Mouse (Mus musculus): ENCODE data around the gene Armh3. TPM values are rescaled to one million over a fixed set of nuclear protein-coding genes. Genes with fewer than 3 reads are reported as not detected.

The Armh3 gene
- polyA plus RNA-seq, 1 experiment from 2014 or later, result 22.1 TPM

DNA sequence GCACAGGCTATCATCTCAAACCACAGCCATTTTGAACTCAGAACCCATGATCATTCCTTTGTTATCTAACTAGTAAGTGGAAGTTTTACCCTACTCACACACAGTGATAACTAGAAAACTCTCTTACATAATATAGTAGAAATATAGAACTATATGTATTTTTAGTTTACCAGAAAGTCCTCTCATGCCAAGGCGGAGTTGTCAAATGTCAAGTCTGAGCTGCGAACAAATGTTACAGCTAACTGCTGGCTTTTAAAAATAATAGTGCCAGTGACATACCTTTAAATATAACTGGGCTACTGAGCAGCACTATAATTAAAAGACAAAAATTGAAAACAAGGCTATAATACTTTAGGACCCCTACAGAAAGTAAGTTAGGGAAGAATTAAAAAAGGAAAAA is 51.0 kb downstream of the Armh3 start:
- no peak overlapping the region for H3K9ac ChIP-seq
- no peak overlapping the region for H3K27ac ChIP-seq
- peaks cover 56% of the 10 kb centered on the region for H3K36me3 ChIP-seq
- H3K4me3 ChIP-seq, result no peak overlapping the region
- no peaks in the 10 kb centered on the region for H3K27me3 ChIP-seq
- H3K4me2 ChIP-seq (replicated peaks), result no peak overlapping the region
- no peak for ATAC-seq (ENCODE audit: low FRiP score, low read depth)
- H3K9me3 ChIP-seq, result no peaks in the 10 kb centered on the region
- H3K4me1 ChIP-seq, result no peaks in the 10 kb centered on the region
- 95% methylated on average over 2 of the region's 2 CpGs for WGBS

DNA sequence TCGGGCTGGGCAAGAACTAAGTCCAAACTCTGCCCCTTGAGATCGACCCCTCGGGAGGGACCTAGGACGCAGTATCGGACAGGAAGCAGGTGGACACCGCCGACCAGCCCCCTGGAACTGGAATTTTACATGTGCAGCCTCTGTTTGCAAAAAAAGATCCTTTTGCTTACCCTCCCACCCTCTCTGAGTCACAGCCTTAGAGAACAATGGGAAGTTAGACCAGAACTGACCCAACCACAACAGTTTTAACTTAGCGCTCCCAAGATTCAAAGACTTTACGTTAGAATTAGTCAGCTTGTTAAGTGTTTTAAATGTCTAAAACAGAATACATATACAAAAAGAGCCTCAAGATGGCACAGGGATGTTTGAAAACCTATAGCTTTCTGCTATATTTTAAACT is 51.7 kb downstream of the Armh3 start:
- Histone ChIP-seq H3K9me3 (no peaks in the 10 kb centered on the region), H3K27ac (no peak overlapping the region), H3K9ac (no peak overlapping the region), H3K4me1 (no peaks in the 10 kb centered on the region), H3K4me3 (no peak overlapping the region), H3K4me2 (replicated peaks) (no peak overlapping the region), H3K27me3 (no peaks in the 10 kb centered on the region), H3K36me3 (peaks cover 61% of the 10 kb centered on the region)
- 93% methylated on average over 9 of the region's 9 CpGs for WGBS
- no peak for ATAC-seq (ENCODE audit: low FRiP score, low read depth)

DNA sequence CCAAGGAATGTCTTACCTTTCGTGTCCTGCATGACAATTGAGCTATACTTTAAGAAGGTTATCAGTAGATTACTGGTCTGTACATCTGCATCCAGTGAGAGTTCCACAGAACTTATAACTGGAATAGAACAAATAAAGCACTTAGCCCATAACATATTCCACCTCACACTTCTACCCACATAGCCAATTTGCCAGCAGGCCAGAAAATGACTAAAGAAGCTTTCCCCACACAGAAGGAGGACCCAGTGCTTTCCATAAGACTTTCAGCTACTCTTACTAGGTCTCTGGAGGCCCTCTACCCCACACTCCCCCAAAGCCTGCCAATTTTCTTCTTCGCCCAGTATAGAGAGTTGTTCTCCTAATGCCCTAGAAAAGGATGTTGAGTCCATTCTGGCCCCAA is 52.3 kb downstream of the Armh3 start:
- H3K27me3 ChIP-seq, result no peaks in the 10 kb centered on the region
- H3K27ac ChIP-seq, result no peak overlapping the region
- H3K4me1 ChIP-seq, result no peaks in the 10 kb centered on the region
- H3K9ac ChIP-seq, result no peak overlapping the region
- H3K9me3 ChIP-seq, result no peaks in the 10 kb centered on the region
- 92% methylated on average over 2 of the region's 2 CpGs for WGBS
- H3K4me3 ChIP-seq, result no peak overlapping the region
- no peak overlapping the region for H3K4me2 ChIP-seq (replicated peaks)
- H3K36me3 ChIP-seq, result peaks cover 61% of the 10 kb centered on the region
- no peak for ATAC-seq (ENCODE audit: low FRiP score, low read depth)

DNA sequence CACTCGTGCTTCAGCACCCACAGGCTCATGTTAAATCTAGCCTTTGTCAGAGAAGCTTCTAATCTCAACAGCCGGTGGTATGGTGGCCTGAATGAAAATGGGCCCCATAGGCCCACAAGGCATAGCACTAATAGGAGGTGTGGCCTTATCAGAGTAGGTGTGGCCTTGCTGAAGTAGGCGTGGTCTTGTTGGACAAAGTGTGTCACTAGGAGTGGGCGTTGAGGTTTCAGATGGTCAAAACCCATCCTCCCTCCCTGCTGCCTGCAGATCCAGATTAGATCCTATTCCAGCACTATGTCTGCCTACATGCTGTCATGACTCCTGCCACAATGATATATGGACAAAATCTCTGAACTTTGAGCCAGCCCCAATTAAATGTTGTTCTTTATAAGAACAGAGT is 54.5 kb downstream of the Armh3 start:
- H3K27ac ChIP-seq, result no peak overlapping the region
- 82% methylated on average over 4 of the region's 4 CpGs for WGBS
- no peak overlapping the region for H3K9ac ChIP-seq
- H3K9me3 ChIP-seq, result no peaks in the 10 kb centered on the region
- H3K4me2 ChIP-seq (replicated peaks), result no peak overlapping the region
- H3K4me1 ChIP-seq, result no peaks in the 10 kb centered on the region
- ATAC-seq (ENCODE audit: low FRiP score, low read depth), result no peak
- no peak overlapping the region for H3K4me3 ChIP-seq
- H3K27me3 ChIP-seq, result no peaks in the 10 kb centered on the region
- H3K36me3 ChIP-seq, result peaks cover 64% of the 10 kb centered on the region

DNA sequence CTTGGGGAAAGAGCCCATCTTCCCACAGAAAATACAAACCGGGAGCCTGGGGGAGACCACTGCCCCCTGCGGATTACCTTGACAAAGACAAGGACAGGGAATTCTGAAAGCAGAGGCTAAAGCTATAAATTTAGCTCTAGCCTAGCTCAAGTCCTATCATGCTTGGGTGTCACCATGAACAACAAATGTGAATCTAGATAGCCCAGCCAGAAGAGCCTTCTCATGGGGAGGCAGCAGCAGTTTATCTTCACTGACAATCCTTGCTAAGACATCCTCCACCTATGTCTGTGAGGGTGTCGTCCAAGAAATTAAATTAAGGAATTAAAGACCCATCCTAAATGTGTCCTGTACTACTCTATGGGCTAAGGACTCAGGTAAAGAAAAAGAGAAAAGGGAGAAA is 60.2 kb downstream of the Armh3 start:
- peaks cover 52% of the 10 kb centered on the region for H3K36me3 ChIP-seq
- no peak for ATAC-seq (ENCODE audit: low FRiP score, low read depth)
- no peak overlapping the region for H3K9ac ChIP-seq
- H3K27ac ChIP-seq, result no peak overlapping the region
- H3K27me3 ChIP-seq, result no peaks in the 10 kb centered on the region
- WGBS, result 37% methylated on average over 3 of the region's 3 CpGs
- no peak overlapping the region for H3K4me2 ChIP-seq (replicated peaks)
- no peaks in the 10 kb centered on the region for H3K9me3 ChIP-seq
- peaks cover 6% of the 10 kb centered on the region; the same call in 1 of the 2 replicates for H3K4me1 ChIP-seq
- H3K4me3 ChIP-seq, result no peak overlapping the region

DNA sequence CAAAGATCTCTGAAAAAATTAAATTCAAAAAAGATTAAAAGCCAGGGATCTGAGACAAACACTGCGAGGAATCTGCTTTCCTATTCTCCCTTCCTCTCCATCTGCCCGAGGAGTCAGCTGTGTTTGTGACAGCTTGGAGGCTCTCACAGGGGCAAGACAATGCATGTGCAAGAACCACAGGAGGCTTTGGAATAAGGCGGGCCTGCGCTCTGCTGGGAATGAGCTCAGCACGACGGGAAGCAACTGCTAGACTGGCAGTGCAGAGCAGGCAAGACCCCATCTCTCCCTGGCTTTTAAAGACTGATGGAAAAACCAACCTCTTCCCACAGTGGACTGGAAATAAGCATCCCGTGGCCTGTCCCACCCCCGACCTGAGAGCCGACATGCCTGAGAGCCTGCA is 60.8 kb downstream of the Armh3 start:
- Histone ChIP-seq H3K27me3 (no peaks in the 10 kb centered on the region), H3K9me3 (no peaks in the 10 kb centered on the region), H3K27ac (no peak overlapping the region), H3K4me3 (no peak overlapping the region), H3K4me2 (replicated peaks) (no peak overlapping the region), H3K36me3 (peaks cover 57% of the 10 kb centered on the region), H3K9ac (no peak overlapping the region), H3K4me1 (peaks cover 6% of the 10 kb centered on the region; the same call in 1 of the 2 replicates)
- no peak for ATAC-seq (ENCODE audit: low FRiP score, low read depth)
- WGBS, result 39% methylated on average over 9 of the region's 9 CpGs

DNA sequence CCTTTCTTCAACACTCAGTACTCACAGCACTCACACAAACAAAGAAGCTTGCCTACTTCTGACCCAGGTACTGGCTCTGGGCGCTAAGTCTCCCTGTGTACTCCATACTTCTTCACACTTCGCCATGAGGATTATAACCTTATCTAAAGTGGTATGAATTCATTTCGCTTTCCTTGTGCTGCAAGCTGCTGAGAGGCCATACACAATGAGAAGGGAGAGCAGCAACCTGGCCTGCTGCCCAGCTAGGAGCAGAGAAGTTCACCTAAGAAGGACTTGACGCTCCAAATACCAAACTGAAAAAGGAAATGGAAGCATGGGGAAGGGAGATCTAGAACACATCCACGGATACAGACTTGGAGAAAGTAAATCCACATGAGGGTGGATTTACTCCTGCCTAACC is 71.1 kb downstream of the Armh3 start:
- Histone ChIP-seq H3K9me3 (no peaks in the 10 kb centered on the region), H3K4me3 (no peak overlapping the region), H3K4me2 (replicated peaks) (no peak overlapping the region), H3K27ac (no peak overlapping the region), H3K27me3 (no peaks in the 10 kb centered on the region), H3K9ac (no peak overlapping the region), H3K36me3 (peaks cover 57% of the 10 kb centered on the region), H3K4me1 (no peaks in the 10 kb centered on the region)
- WGBS, result 86% methylated on average over 5 of the region's 5 CpGs
- ATAC-seq (ENCODE audit: low FRiP score, low read depth), result no peak

DNA sequence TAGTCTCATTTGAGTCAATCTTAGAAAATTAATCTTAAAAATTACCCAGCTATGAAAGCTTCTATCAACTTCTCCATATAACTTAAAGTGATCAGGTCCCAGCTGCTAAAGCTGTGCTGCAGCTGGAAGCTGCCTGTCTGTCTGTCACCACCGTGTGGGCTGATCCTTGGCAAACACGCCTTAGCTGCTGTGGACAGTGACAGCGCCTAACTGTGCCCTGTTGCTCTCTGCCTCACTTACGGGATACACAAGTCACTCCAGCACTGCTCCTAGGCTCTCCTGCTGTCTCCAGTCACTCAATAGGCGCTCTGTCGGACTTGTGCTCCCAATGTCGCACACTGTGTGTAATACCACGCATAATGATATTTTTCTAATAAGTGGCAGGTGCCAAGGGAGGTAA is 71.9 kb downstream of the Armh3 start:
- Histone ChIP-seq H3K4me1 (no peaks in the 10 kb centered on the region), H3K36me3 (peaks cover 58% of the 10 kb centered on the region), H3K9ac (no peak overlapping the region), H3K27ac (no peak overlapping the region), H3K9me3 (no peaks in the 10 kb centered on the region), H3K27me3 (no peaks in the 10 kb centered on the region), H3K4me3 (no peak overlapping the region), H3K4me2 (replicated peaks) (no peak overlapping the region)
- 89% methylated on average over 8 of the region's 8 CpGs for WGBS
- no peak for ATAC-seq (ENCODE audit: low FRiP score, low read depth)

DNA sequence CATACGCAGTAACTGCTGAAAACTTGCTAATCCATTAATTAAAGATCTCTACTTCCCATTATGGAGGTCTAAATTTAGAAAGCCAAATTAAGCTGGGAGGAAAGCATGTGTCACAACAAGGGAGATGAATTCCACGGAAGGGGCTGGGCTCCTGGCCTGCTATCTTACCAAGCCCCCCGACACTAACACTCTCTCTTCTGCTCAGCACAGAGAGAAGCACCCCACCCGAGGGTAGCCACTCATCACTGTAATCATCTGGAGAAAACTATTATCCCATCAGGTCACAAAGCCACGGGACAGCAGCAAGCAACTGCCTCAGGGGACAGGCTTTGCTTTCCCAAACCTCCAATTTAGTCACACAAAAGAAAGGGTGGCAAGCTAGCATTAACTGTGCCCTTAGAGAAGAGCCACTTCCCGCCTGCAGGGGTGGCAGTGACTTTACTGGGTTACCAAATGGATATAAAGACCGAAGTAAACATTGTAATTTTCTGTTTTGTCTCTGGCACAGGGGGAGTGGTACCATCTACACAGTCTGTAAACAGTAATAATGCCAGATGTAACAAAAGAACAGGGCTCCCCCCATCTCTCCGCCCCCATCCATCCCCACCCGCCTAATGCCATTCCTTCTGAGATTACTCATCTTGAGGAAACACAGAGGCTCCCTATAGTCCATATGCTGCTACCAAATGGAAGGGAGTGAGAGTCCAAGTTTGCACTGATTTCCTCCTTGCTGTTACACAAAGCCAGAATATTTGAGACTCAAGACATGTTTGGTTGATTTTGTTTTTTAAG is 77.8 kb downstream of the Armh3 start:
- H3K4me3 ChIP-seq, result no peak overlapping the region
- no peak overlapping the region for H3K9ac ChIP-seq
- no peaks in the 10 kb centered on the region for H3K4me1 ChIP-seq
- WGBS, result 65% methylated on average over 9 of the region's 9 CpGs
- ATAC-seq (ENCODE audit: low FRiP score, low read depth), result no peak
- no peak overlapping the region for H3K4me2 ChIP-seq (replicated peaks)
- no peaks in the 10 kb centered on the region for H3K27me3 ChIP-seq
- peaks cover 61% of the 10 kb centered on the region for H3K36me3 ChIP-seq
- H3K27ac ChIP-seq, result no peak overlapping the region
- H3K9me3 ChIP-seq, result no peaks in the 10 kb centered on the region

DNA sequence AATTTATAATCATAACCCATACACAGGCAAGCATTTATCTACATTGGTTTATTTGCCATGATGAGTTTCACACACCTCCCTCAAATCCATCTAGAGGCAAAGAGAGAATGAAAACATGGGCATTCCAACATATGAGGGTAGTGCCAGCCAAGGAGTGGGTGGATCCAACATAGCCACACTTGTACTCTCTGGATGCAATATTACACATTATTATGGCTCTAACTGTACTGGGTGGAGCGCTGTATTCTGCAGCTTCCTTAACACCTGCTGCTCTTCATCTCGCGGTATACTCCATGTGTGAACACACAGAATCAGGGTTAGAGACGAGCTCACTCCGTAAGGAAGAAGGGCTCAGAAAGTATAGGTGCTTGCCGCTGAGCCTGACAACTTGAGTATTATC is 79.9 kb downstream of the Armh3 start:
- H3K36me3 ChIP-seq, result peaks cover 46% of the 10 kb centered on the region

DNA sequence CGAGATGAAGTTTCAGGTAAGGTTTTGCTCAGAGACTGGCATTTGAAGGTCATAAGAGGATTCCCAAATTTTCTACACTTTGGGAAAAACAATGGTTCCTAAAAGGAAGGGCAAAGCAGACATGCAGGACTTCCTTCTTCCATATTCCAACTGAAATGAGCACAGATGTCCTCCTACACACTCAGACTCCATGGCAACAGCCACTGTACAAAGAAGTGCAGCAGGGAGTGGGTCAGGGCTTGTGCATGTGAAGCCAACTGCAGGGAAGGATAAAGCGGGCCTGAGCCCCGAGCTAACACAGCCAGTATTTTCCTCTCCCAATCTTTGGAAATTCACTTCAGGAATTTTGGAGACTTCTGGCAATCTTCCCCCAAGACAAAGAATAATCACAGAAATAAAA is 80.4 kb downstream of the Armh3 start:
- H3K27me3 ChIP-seq, result no peaks in the 10 kb centered on the region
- WGBS, result 85% methylated on average over 3 of the region's 3 CpGs
- H3K36me3 ChIP-seq, result peaks cover 45% of the 10 kb centered on the region
- no peak overlapping the region for H3K4me3 ChIP-seq
- no peak overlapping the region for H3K4me2 ChIP-seq (replicated peaks)
- H3K9me3 ChIP-seq, result no peaks in the 10 kb centered on the region
- no peak overlapping the region for H3K27ac ChIP-seq
- no peak overlapping the region for H3K9ac ChIP-seq
- ATAC-seq (ENCODE audit: low FRiP score, low read depth), result no peak
- H3K4me1 ChIP-seq, result no peaks in the 10 kb centered on the region

More for the DNA sequence above, 79.9 kb downstream of the Armh3 start:
- Histone ChIP-seq H3K4me3 (no peak overlapping the region), H3K27me3 (no peaks in the 10 kb centered on the region), H3K9ac (no peak overlapping the region), H3K4me2 (replicated peaks) (no peak overlapping the region), H3K27ac (no peak overlapping the region), H3K4me1 (no peaks in the 10 kb centered on the region), H3K9me3 (no peaks in the 10 kb centered on the region)
- ATAC-seq (ENCODE audit: low FRiP score, low read depth), result no peak
- WGBS, result 97% methylated on average over 6 of the region's 6 CpGs

DNA sequence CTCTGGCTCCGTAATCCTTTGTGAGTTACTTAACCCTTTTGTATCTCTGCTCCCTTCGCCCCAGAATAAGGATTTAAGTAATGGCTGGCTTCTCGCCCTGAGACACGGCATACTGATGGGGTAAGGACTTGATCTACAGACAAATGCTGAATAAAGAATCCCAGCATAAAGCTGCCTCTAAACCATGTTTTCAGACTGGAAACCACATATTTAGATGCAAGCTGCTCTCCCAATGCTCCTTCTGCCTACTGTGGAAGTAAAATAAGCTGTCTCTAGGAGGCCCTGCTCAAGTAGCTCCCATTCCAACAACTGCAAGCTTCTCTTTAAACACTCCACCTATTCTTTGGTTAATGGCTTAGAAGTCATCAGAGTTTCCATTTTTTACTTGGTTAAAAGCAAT is 81.8 kb downstream of the Armh3 start:
- H3K36me3 ChIP-seq, result peaks cover 39% of the 10 kb centered on the region
- H3K9ac ChIP-seq, result no peak overlapping the region
- no peaks in the 10 kb centered on the region for H3K4me1 ChIP-seq
- no peak overlapping the region for H3K4me3 ChIP-seq
- no peak for ATAC-seq (ENCODE audit: low FRiP score, low read depth)
- no peaks in the 10 kb centered on the region for H3K9me3 ChIP-seq
- WGBS, result 85% methylated on average over 4 of the region's 4 CpGs
- no peak overlapping the region for H3K4me2 ChIP-seq (replicated peaks)
- no peak overlapping the region for H3K27ac ChIP-seq
- H3K27me3 ChIP-seq, result no peaks in the 10 kb centered on the region

DNA sequence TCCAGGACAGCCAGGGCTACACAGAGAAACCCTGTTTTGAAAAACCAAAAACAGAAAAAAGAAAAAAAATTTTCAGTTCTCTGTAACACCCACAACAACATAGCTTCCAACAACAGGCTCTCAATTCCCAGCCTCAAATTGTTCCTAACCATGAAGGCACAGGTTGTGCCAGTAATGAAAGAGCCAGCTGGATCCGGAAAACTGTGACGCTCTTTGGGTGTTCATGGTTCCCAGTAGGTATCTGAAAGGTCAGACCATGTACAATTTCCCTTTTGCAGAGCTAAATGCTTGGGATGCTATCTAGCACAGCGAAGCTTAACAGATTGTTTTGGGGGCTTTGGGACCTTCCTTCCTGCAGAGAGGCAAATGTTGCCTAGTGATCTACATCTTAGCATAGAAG is 82.3 kb downstream of the Armh3 start:
- H3K36me3 ChIP-seq, result peaks cover 38% of the 10 kb centered on the region
- ATAC-seq (ENCODE audit: low FRiP score, low read depth), result no peak
- no peak overlapping the region for H3K9ac ChIP-seq
- H3K9me3 ChIP-seq, result no peaks in the 10 kb centered on the region
- H3K4me3 ChIP-seq, result no peak overlapping the region
- 85% methylated on average over 3 of the region's 3 CpGs for WGBS
- no peaks in the 10 kb centered on the region for H3K4me1 ChIP-seq
- no peak overlapping the region for H3K27ac ChIP-seq
- no peaks in the 10 kb centered on the region for H3K27me3 ChIP-seq
- H3K4me2 ChIP-seq (replicated peaks), result no peak overlapping the region

Measured in limb, embryonic 13.5 days (tissue).